Mouse (Mus musculus) adrenal gland, adult 8-10 months (tissue): ENCODE measurements around the gene Lrrc59. TPM values are rescaled to one million over a fixed set of nuclear protein-coding genes. Genes with fewer than 3 reads are reported as not detected.

Experiments used
- total RNA-seq, 4 experiments: library from RNA; stranded (reverse); gene quantifications; 2 replicates each; pipeline ENCODE4 v1.2.4; 2022

The Lrrc59 gene
- total RNA-seq, 4 experiments from 2014 or later, result 91.8 to 129 (median 106) TPM

Other genes starting within 250 kb of the Lrrc59 start
- 10 to 100 TPM in 2 of 4 experiments, 1 to 10 TPM in 2; 4.7 to 15.0 (median 9.4) TPM for gene Abcc3, start 236.8 kb upstream of the Lrrc59 start, total RNA-seq
- under 1 TPM; 0.14 to 0.73 (median 0.21) TPM for gene Cacna1g, start 155.6 kb upstream of the Lrrc59 start, total RNA-seq
- not detected for gene Spata20, start 143.6 kb upstream of the Lrrc59 start, total RNA-seq
- gene Epn3, start 129.8 kb upstream of the Lrrc59 start, total RNA-seq, result 10 to 100 TPM; 45.0 to 65.6 (median 56.0) TPM
- gene Mycbpap, start 108.0 kb upstream of the Lrrc59 start, total RNA-seq, result 10 to 100 TPM; 10.3 to 17.9 (median 13.4) TPM
- 10 to 100 TPM; 15.3 to 35.4 (median 25.1) TPM for gene Rsad1, start 80.5 kb upstream of the Lrrc59 start, total RNA-seq
- under 1 TPM in 1 of 4 experiments, not detected in 3; 0.21 TPM for gene Chad, start 64.7 kb upstream of the Lrrc59 start, total RNA-seq
- 100 to 1,000 TPM; 191 to 242 (median 213) TPM for gene Acsf2, start 27.9 kb upstream of the Lrrc59 start, total RNA-seq
- gene Mrpl27, start 24.0 kb downstream of the Lrrc59 start, total RNA-seq, result 10 to 100 TPM; 71.9 to 79.9 (median 77.6) TPM
- gene Eme1, start 24.2 kb downstream of the Lrrc59 start, total RNA-seq, result 1 to 10 TPM in 1 of 4 experiments, under 1 TPM in 2, not detected in 1; 0.42 to 1.2 (median 0.62) TPM
- gene Xylt2, start 47.7 kb downstream of the Lrrc59 start, total RNA-seq, result 10 to 100 TPM; 13.4 to 24.5 (median 18.0) TPM
- gene Gm11541, start 74.7 kb downstream of the Lrrc59 start, total RNA-seq, result not detected
- gene Cdc34b, start 112.0 kb downstream of the Lrrc59 start, total RNA-seq, result under 1 TPM in 2 of 4 experiments, not detected in 2; 0.41 to 0.56 TPM
- not detected for gene Tmem92, start 152.9 kb downstream of the Lrrc59 start, total RNA-seq